Mouse (Mus musculus) urinary bladder, adult 18-20 months (tissue): ENCODE results near the gene Grm4.

Experiments
- DNase-seq, 2 experiments: peaks; one replicate each; pipeline ENCODE4 v3.0.0; 2022; ENCODE audit warnings: low spot score in 2 of 2, mixed read lengths in 2 of 2

The Grm4 gene

DNA sequence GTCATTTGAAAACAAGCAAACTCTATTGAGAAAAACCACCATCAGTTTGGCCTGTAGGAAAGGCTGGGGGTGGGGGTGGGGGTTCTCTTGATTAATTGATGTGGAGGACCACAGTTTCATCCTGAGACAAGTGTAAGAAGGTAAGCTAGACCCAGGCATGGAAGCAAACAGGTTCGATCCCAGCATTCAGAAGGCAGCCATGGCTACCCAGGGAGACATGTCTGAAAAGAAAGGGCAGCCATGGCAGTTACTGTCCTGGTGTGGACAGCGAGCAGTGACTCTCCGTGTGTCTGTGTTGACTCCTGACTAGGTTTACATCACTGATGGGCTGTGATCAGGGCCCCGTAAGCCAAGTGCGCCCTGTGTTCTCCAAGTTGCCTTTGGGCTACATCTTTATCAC, at the start of gene Grm4:
Gene Grm4, minus strand, starts transcription at position 101 of the 400 bp plus-strand sequence.
- DNase-seq, result no peak

DNA sequence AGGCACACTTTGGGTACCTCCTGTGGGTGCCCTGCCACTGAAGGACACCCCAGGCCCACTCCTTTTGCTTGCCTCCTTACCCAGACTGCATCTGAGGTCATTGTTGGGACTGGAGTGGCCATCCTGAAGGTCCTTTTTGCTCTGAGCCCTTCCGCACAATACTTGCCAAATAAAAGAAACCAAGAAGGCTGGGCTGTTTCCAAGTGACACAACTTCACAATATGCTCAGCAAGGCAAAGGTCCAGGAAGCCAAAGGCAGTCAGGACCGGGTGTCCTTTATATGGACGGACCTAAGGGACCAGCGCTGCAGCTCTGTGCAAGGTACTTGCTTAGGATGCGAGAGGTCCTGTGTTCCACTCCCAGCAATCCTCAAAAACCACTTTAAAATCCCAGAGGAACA, 47.0 kb upstream of the Grm4 start:
- no peak for DNase-seq

- DNase-seq, result no peak
These were observed 44.7 kb upstream of the Grm4 start for GRCm38 (mm10) chr17:27565942-27566267.

DNA sequence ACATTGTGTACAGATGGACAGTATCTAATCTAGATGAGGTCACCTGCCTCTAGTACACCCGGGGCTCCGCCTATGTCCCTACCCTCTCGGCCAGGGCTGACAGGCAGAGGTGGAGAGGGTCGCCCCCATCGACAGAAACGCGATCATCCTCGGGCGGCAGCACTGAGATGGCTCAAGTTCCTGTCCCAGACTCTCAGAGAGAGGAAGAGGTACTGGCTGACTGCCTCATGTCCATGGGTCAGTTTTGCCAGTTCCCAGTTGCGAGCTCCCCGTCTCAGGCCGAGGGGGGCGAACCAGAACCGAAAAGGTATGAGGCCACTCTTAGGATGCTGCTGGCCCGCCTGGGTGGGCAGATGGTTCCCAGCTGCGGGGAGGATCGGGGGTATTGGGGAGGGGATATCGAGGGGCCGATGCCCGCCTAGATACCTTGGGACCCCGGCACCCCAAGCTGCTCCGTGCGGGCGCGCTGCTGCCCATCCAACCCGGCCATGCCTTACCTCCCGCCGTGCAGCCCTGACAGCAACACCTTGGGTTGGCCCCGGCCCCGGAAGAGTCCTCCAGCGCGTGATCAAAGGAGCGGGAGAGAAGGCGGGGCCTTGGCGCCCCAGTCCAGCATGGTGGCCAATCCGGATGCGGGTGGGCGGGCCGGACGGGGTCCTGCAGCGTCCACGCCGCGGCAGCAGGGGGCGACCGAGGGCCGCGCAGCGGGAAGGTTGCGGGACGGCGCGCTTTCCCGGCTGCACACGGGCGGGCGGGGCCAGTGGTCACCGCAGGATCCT, 44.1 kb upstream of the Grm4 start, which contains the start of gene AI413582:
Gene AI413582, minus strand, starts transcription at position 594 of the 779 bp plus-strand sequence.
- DNase-seq, result peak; percentile 96 to 98

GRCm38 (mm10) chr17:27564391-27565162, 43.4 kb upstream of the Grm4 start:
- DNase-seq, result peak in 1 of 2 experiments; percentile 36

GRCm38 (mm10) chr17:27563771-27564244, 42.6 kb upstream of the Grm4 start:
- DNase-seq, result no peak

DNA sequence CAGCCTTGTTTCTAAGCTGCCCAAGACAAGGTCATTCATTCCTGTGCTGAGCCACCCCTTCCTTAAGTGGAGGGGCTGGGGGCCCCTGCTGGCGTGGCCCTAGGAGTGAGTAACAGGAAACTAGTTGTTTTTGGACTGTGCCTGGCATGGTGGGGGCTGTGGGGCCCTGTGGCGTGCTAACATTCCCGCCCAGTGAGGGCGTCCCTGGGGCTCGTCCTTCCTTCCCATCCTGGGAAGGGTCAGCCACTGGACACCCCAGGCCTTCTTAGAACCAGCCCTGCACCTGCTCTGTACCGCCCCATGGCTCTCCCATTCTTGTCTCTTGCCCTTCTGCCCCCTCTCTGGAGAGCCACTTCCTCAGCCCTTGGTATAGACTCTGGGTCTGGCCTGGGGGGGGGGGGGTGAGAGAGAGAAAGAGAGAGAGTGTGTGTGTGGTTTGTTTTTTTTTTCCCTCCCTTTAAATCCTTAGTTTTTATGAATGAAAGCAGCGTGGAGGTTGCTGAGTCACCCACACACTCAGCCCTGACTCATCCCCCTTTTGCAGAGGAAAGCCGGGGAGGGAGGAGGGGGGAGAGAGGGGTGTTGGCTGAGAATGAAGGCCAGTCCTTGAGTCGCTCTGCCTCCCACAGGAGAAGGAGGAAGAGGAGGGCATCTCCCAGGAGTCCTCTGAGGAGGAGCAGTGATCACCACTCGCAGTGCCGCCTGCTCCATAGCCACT, 40.8 kb upstream of the Grm4 start:
- peak; percentile 55 to 78 for DNase-seq

GRCm38 (mm10) chr17:27560926-27561480, 39.8 kb upstream of the Grm4 start:
- DNase-seq, result no peak

DNA sequence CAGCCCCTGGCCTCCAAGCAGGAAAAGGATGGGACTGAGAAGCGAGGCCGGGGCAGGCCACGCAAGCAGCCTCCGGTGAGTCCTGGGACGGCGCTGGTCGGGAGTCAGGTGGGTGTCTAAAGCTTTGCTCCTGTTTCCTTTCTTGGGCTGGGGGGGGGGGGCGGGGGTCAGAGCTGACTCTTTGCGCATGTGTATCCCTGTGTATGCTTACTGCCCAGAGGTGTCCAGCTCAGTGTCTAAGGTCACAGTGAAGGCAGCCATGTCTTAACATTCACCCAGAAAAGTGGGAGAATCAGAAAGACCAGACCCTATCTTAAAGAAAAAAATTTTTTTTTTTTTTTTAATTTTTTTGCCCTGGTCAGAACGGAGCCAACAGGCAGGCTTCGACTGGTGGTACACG, 38.4 kb upstream of the Grm4 start:
- no peak for DNase-seq

DNA sequence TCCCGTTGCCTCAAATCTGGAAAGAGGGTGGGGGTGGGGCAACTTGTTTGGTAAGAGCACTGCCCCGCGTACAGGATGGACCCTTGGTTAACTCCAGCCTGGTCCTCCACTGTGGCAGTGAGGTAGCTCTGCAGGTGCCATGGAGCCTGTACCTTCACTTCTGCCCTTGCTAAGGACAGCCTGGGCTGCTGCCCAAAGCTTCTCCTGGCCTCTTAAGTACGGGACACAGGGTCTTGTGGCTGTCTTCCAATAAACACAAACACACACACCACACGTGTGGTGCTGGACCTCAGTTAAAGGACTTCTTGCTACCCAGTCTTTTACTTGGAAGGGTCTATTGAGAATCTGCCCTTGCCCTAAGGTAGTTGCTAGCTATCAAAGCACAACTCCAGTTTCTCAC, 37.6 kb upstream of the Grm4 start:
- DNase-seq, result no peak

GRCm38 (mm10) chr17:27557927-27558661, 36.9 kb upstream of the Grm4 start:
- no peak for DNase-seq

DNA sequence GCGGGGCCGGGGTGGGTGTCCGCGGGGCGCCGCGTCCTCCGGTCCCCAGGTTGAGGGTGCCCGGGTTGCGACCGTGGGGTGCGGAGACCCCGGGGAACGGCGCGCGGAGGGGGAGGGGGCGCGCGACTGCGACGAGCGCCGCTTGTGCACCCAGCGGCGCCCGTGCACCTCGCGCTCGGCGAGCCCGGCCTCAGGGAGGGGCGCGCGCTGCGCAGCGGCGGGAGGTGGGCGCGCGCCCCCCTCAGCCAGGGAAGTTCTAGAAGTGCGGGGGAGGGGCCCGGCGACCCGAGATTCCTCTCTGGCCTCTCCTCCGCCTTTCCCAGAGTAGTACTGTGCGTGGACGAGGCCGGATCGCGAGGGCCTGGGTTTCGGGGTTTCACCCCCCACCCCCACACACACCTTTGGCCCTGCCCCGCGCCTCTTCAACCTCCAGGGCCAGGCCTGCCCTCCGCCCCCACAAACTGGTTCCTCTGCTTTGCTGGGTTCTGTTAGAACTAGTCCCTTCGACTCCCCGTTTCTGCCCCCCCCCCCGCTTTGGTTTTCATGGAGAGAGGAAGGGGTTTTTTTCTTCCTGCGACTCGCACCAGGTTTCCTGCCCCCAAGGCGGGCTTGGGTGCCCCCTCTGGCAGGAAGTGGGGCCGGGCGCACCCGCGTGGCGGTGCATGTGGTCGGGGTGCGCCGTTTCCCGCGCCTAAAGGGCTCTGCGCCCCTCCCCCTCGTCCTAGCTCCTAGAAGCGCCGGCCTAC, 36.2 kb upstream of the Grm4 start:
- DNase-seq, result peak in 1 of 2 experiments; percentile 57

DNA sequence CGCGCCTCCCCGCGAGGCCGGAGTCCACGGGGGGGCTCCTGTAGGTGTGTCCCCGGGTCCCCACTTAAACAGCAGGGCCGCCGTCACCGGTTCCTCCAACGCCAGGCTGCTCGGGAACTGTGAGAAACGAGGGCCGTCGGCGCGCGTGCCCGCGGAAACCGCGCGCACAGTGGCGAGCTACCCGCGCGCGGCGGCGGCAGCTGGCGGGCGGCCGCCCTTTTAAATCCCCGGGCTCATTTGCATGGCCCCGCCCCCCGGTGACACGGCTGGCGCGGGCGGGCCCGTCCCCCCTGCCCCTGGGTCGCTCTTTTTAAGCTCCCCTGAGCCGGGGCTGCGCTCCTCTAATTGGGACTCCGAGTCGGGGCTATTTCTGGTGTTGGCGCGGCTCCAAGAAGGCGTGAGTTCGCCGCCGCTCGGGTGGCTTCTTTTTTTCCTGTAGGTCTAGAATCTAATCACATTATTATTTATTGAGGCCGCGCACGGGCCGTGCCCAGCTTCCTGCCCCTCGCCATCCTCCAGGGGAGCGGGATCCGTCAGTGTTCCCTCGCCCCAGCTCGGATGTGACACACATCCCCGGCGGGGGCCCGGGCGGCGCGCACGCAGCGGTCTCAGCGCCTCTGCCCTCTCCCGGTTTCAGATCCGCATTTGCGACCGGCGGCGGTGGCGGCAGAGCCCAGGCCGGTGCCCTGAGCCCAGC, 35.3 kb upstream of the Grm4 start, which contains the start of gene Hmga1:
Gene Hmga1, plus strand, starts transcription at position 183 of the 697 bp plus-strand sequence.
- peak; percentile 71 to 81 for DNase-seq

- peak; percentile 61 to 69 for DNase-seq
These were observed 34.4 kb upstream of the Grm4 start for GRCm38 (mm10) chr17:27555512-27556172.

DNA sequence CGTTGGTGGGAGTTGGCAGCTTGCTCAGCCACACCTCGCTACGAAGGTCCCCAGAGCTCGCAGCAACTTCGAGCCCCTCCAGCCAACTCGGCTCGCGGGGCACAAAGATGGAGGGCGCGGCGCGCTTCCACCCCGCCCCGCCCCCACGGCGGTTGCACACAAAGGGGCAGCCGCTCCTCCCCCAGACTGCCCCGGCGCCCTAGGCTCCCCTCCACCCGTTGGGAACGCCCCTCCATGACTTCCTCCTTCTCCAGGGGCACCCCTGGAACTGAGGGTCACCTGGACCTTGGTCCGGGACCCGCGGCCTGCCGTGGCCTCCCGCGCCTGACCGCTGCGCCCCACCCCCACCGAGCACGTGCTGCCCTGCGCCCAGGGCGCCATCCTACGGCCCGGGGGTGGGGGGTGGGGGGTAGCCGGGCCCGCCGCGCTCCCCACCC, 33.9 kb upstream of the Grm4 start:
- no peak for DNase-seq

GRCm38 (mm10) chr17:27554062-27554960, 33.1 kb upstream of the Grm4 start:
- DNase-seq, result no peak

DNA sequence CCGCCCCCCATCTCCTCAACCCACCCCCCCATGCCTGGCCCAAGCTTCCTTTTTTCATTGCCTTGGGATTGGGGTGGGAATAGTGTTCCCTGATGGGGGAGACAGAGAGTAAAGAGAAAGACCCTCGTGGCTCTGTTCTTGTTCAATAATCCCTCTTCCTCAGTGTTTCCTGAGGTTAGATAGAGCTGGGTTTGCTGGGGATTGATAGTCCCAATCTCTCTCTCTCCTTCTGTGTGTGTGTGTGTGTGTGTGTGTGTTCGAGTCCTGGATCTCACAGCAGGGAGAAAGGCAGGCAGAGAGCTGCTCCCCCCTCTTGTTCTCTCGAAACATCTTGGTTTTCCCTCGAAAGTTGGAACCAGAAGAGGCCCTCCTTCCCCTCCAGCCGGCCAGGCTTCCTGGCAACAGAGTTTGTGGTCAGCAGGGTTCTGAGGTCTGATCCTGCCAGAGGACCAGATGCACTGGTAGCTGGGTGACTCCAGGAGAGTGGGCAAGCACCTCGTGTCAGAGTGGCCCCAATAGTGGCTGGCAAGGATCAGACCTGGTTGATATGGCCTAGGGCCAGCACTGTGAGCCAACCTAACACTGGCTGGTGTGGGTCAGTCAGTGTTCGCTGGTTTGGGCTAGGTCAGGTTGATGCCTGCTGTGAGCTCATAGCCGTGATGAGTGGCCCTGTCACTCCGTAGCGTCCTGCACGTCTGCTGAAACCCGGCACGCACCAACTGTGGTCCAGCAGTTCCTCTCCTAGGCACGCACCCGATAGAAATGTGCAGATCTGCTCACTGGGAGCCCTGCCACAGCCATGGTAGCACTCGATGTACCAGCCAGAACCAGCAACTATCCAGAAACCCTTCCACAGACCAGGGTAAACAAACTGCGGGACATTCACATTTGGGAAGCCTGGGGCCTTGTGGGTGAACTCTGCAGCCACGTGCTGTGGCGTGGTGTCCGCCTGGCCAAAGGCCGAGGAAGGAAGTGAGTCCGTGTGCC, 31.3 kb upstream of the Grm4 start:
- no peak for DNase-seq
